Mouse (Mus musculus) layer of hippocampus, postnatal 25 days (tissue): ENCODE results near the gene Olfr518. TPM values are rescaled to one million over a fixed set of nuclear protein-coding genes. Genes with fewer than 3 reads are reported as not detected.

Experiments
- DNase-seq, 2 experiments: peaks; one replicate each; pipeline ENCODE4 v3.0.0; 2022; ENCODE audit warnings: mixed read lengths in 2 of 2, low spot score in 1 of 2; ENCODE audit errors: extremely low spot score in 1 of 2
- total RNA-seq, 2 experiments: library from RNA; stranded (reverse); gene quantifications; 2 replicates each; pipeline ENCODE4 v1.2.3; 2021

Gene Olfr518
- total RNA-seq: not detected

- DNase-seq: no peak
These were observed at the start of gene Olfr518 for GRCm38 (mm10) chr7:108884906-108885305. TSS of gene Olfr518 (minus strand) at chr7:108885006.

GRCm38 (mm10) chr7:108933794-108934731 is 49.3 kb upstream of the Olfr518 start, which contains the start of gene Eif3f:
TSS of gene Eif3f (plus strand) at chr7:108934417.
- peak; percentile 92 to 96 for DNase-seq

- DNase-seq: no peak
These were observed 45.1 kb upstream of the Olfr518 start, which contains the start of gene Nlrp10 for GRCm38 (mm10) chr7:108929726-108930393. TSS of gene Nlrp10 (minus strand) at chr7:108930178.

- DNase-seq: no peak
These were observed 43.7 kb upstream of the Olfr518 start for GRCm38 (mm10) chr7:108928280-108929188.

- no peak for DNase-seq
These were observed 42.2 kb upstream of the Olfr518 start for GRCm38 (mm10) chr7:108927043-108927442.

GRCm38 (mm10) chr7:108903969-108904368 is 19.2 kb upstream of the Olfr518 start:
- no peak for DNase-seq

GRCm38 (mm10) chr7:108894320-108894719 is 9.5 kb upstream of the Olfr518 start, which contains the start of gene Olfr519:
TSS of gene Olfr519 (minus strand) at chr7:108894420.
- DNase-seq: no peak

- no peak for DNase-seq
These were observed 12.5 kb downstream of the Olfr518 start, which contains the start of gene Olfr517 for GRCm38 (mm10) chr7:108872279-108872678. TSS of gene Olfr517 (minus strand) at chr7:108872379.

GRCm38 (mm10) chr7:108850429-108850828 is 34.4 kb downstream of the Olfr518 start, which contains the start of gene Olfr516:
TSS of gene Olfr516 (minus strand) at chr7:108850529.
- no peak for DNase-seq

Other genes starting within 250 kb of the Olfr518 start
- not detected for gene Olfr509, start 233.1 kb downstream of the Olfr518 start, total RNA-seq
- gene Olfr510, start 218.6 kb downstream of the Olfr518 start, total RNA-seq: not detected
- not detected for gene Olfr512, start 171.7 kb downstream of the Olfr518 start, total RNA-seq
- gene Olfr513, start 134.0 kb downstream of the Olfr518 start, total RNA-seq: not detected
- gene Olfr514, start 59.0 kb downstream of the Olfr518 start, total RNA-seq: not detected
- gene Olfr516, start 34.5 kb downstream of the Olfr518 start, total RNA-seq: not detected
- not detected for gene Olfr517, start 12.6 kb downstream of the Olfr518 start, total RNA-seq
- gene Olfr519, start 9.4 kb upstream of the Olfr518 start, total RNA-seq: not detected
- under 1 TPM; 0.49 to 0.52 TPM for gene Nlrp10, start 45.2 kb upstream of the Olfr518 start, total RNA-seq
- 10 to 100 TPM; 90.6 to 92.9 TPM for gene Eif3f, start 49.4 kb upstream of the Olfr518 start, total RNA-seq
- 100 to 1,000 TPM; 159 to 187 TPM for gene Tub, start 65.3 kb upstream of the Olfr518 start, total RNA-seq
- gene Ric3, start 198.3 kb upstream of the Olfr518 start, total RNA-seq: 10 to 100 TPM; 64.5 to 68.9 TPM